Mouse (Mus musculus): ENCODE data around the gene Ncdn. TPM values are rescaled to one million over a fixed set of nuclear protein-coding genes. Genes with fewer than 3 reads are reported as not detected.
A peak's percentile ranks its signal among the peaks of the same experiment; 100 is the strongest.

The Ncdn gene
- 24.5 and 27.0 TPM in 2 replicates for polyA plus RNA-seq (2014; fragmentation: Nextera tagmentation; extraction: Ambion mirVana)

- Histone ChIP-seq H3K9ac (ENCODE audit: low read depth, low read length) (peak within 1 kb of the TSS; percentile 70), H3K4me2 (replicated peaks; ENCODE audit: low read depth, low read length) (peak within 1 kb of the TSS; percentile 94), H3K27me3 (ENCODE audit: control insufficient read depth, insufficient read depth, low read length) (no peaks in the 10 kb centered on the region), H3K9me3 (ENCODE audit: control insufficient read depth, low read length) (no peaks in the 10 kb centered on the region), H3K4me3 (ENCODE audit: low read depth, low read length) (peak within 1 kb of the TSS; percentile 66), H3K36me3 (ENCODE audit: control insufficient read depth, insufficient read depth, low read length) (no peaks in the 10 kb centered on the region), H3K4me1 (replicated peaks; ENCODE audit: control insufficient read depth, insufficient read depth, low read length) (peaks cover 9% of the 10 kb centered on the region; the same call in 1 of the 2 replicates), H3K27ac (ENCODE audit: low read depth, low read length) (peak within 1 kb of the TSS; percentile 94)
- DNase-seq (ENCODE audit: low spot score) = peak; percentile 96
- WGBS = under 1% methylated on average over 69 of the region's 71 CpGs
- peak; percentile 97 for ATAC-seq (ENCODE audit: low FRiP score)
Observed at GRCm38 (mm10) chr4:126753268-126754230, at the start of gene Ncdn, which contains the start of gene AU040320. TSS of gene Ncdn (minus strand) at chr4:126753438. TSS of gene AU040320 (plus strand) at chr4:126753544.

- DNase-seq (ENCODE audit: low spot score) (no peak), ATAC-seq (ENCODE audit: low FRiP score) (no peak)
- Histone ChIP-seq H3K4me1 (replicated peaks; ENCODE audit: control insufficient read depth, insufficient read depth, low read length) (no peaks in the 10 kb centered on the region), H3K4me3 (ENCODE audit: low read depth, low read length) (no peak overlapping the region), H3K9me3 (ENCODE audit: control insufficient read depth, low read length) (no peaks in the 10 kb centered on the region), H3K9ac (ENCODE audit: low read depth, low read length) (no peak overlapping the region), H3K27me3 (ENCODE audit: control insufficient read depth, insufficient read depth, low read length) (no peaks in the 10 kb centered on the region), H3K4me2 (replicated peaks; ENCODE audit: low read depth, low read length) (no peak overlapping the region), H3K27ac (ENCODE audit: low read depth, low read length) (no peak overlapping the region), H3K36me3 (ENCODE audit: control insufficient read depth, insufficient read depth, low read length) (no peaks in the 10 kb centered on the region)
- WGBS = 94% methylated on average over 8 of the region's 8 CpGs
Observed at GRCm38 (mm10) chr4:126802174-126802573, 48.9 kb upstream of the Ncdn start.

GRCm38 (mm10) chr4:126792341-126793102 is 39.3 kb upstream of the Ncdn start:
- H3K9me3 ChIP-seq (ENCODE audit: control insufficient read depth, low read length) = no peaks in the 10 kb centered on the region
- no peak overlapping the region for H3K4me2 ChIP-seq (replicated peaks; ENCODE audit: low read depth, low read length)
- no peak overlapping the region for H3K9ac ChIP-seq (ENCODE audit: low read depth, low read length)
- H3K4me1 ChIP-seq (replicated peaks; ENCODE audit: control insufficient read depth, insufficient read depth, low read length) = no peaks in the 10 kb centered on the region
- no peaks in the 10 kb centered on the region for H3K36me3 ChIP-seq (ENCODE audit: control insufficient read depth, insufficient read depth, low read length)
- no peak for DNase-seq (ENCODE audit: low spot score)
- H3K27ac ChIP-seq (ENCODE audit: low read depth, low read length) = no peak overlapping the region
- H3K4me3 ChIP-seq (ENCODE audit: low read depth, low read length) = no peak overlapping the region
- H3K27me3 ChIP-seq (ENCODE audit: control insufficient read depth, insufficient read depth, low read length) = no peaks in the 10 kb centered on the region
- WGBS = 92% methylated on average over 7 of the region's 7 CpGs
- ATAC-seq (ENCODE audit: low FRiP score) = no peak

GRCm38 (mm10) chr4:126782996-126783395 is 29.8 kb upstream of the Ncdn start:
- no peaks in the 10 kb centered on the region for H3K36me3 ChIP-seq (ENCODE audit: control insufficient read depth, insufficient read depth, low read length)
- no peak for DNase-seq (ENCODE audit: low spot score)
- no peak overlapping the region for H3K4me2 ChIP-seq (replicated peaks; ENCODE audit: low read depth, low read length)
- H3K27me3 ChIP-seq (ENCODE audit: control insufficient read depth, insufficient read depth, low read length) = no peaks in the 10 kb centered on the region
- no peak overlapping the region for H3K27ac ChIP-seq (ENCODE audit: low read depth, low read length)
- 87% methylated on average over 8 of the region's 8 CpGs for WGBS
- H3K9ac ChIP-seq (ENCODE audit: low read depth, low read length) = no peak overlapping the region
- no peak overlapping the region for H3K4me3 ChIP-seq (ENCODE audit: low read depth, low read length)
- no peaks in the 10 kb centered on the region for H3K9me3 ChIP-seq (ENCODE audit: control insufficient read depth, low read length)
- no peak for ATAC-seq (ENCODE audit: low FRiP score)
- no peaks in the 10 kb centered on the region; the same call in 1 of the 2 replicates for H3K4me1 ChIP-seq (replicated peaks; ENCODE audit: control insufficient read depth, insufficient read depth, low read length)

- Histone ChIP-seq H3K4me3 (ENCODE audit: low read depth, low read length) (no peak overlapping the region), H3K36me3 (ENCODE audit: control insufficient read depth, insufficient read depth, low read length) (no peaks in the 10 kb centered on the region), H3K27ac (ENCODE audit: low read depth, low read length) (no peak overlapping the region), H3K4me1 (replicated peaks; ENCODE audit: control insufficient read depth, insufficient read depth, low read length) (no peaks in the 10 kb centered on the region; the same call in 1 of the 2 replicates), H3K9ac (ENCODE audit: low read depth, low read length) (no peak overlapping the region), H3K4me2 (replicated peaks; ENCODE audit: low read depth, low read length) (no peak overlapping the region), H3K27me3 (ENCODE audit: control insufficient read depth, insufficient read depth, low read length) (no peaks in the 10 kb centered on the region), H3K9me3 (ENCODE audit: control insufficient read depth, low read length) (no peaks in the 10 kb centered on the region)
- ATAC-seq (ENCODE audit: low FRiP score) (no peak), DNase-seq (ENCODE audit: low spot score) (no peak)
- 93% methylated on average over 8 of the region's 8 CpGs for WGBS
Observed at GRCm38 (mm10) chr4:126782512-126782911, 29.3 kb upstream of the Ncdn start.

GRCm38 (mm10) chr4:126781871-126782270 is 28.6 kb upstream of the Ncdn start:
- DNase-seq (ENCODE audit: low spot score) = no peak
- whole genome bisulfite sequencing = 78% methylated on average over 3 of the region's 3 CpGs

GRCm38 (mm10) chr4:126779826-126780775 is 26.9 kb upstream of the Ncdn start:
- ATAC-seq (ENCODE audit: low FRiP score) (no peak), DNase-seq (ENCODE audit: low spot score) (peak; percentile 25)
- no peaks in the 10 kb centered on the region for H3K36me3 ChIP-seq (ENCODE audit: control insufficient read depth, insufficient read depth, low read length)
- peak overlapping the region; percentile 36 for H3K9ac ChIP-seq (ENCODE audit: low read depth, low read length)
- WGBS = 50% methylated on average over 12 of the region's 12 CpGs
- no peaks in the 10 kb centered on the region for H3K27me3 ChIP-seq (ENCODE audit: control insufficient read depth, insufficient read depth, low read length)
- H3K4me1 ChIP-seq (replicated peaks; ENCODE audit: control insufficient read depth, insufficient read depth, low read length) = no peaks in the 10 kb centered on the region; the same call in 1 of the 2 replicates
- peak overlapping the region; percentile 8; the same call in 1 of the 2 replicates for H3K4me2 ChIP-seq (replicated peaks; ENCODE audit: low read depth, low read length)
- H3K4me3 ChIP-seq (ENCODE audit: low read depth, low read length) = no peak overlapping the region
- H3K27ac ChIP-seq (ENCODE audit: low read depth, low read length) = no peak overlapping the region; the same call in 1 of the 2 replicates
- no peaks in the 10 kb centered on the region for H3K9me3 ChIP-seq (ENCODE audit: control insufficient read depth, low read length)

More at GRCm38 (mm10) chr4:126781871-126782270, 28.6 kb upstream of the Ncdn start:
- no peak overlapping the region for H3K4me3 ChIP-seq (ENCODE audit: low read depth, low read length)
- H3K27ac ChIP-seq (ENCODE audit: low read depth, low read length) = no peak overlapping the region
- H3K9ac ChIP-seq (ENCODE audit: low read depth, low read length) = no peak overlapping the region
- H3K4me1 ChIP-seq (replicated peaks; ENCODE audit: control insufficient read depth, insufficient read depth, low read length) = no peaks in the 10 kb centered on the region; the same call in 1 of the 2 replicates
- H3K4me2 ChIP-seq (replicated peaks; ENCODE audit: low read depth, low read length) = no peak overlapping the region
- H3K36me3 ChIP-seq (ENCODE audit: control insufficient read depth, insufficient read depth, low read length) = no peaks in the 10 kb centered on the region
- H3K9me3 ChIP-seq (ENCODE audit: control insufficient read depth, low read length) = no peaks in the 10 kb centered on the region
- H3K27me3 ChIP-seq (ENCODE audit: control insufficient read depth, insufficient read depth, low read length) = no peaks in the 10 kb centered on the region
- ATAC-seq (ENCODE audit: low FRiP score) = no peak
